Mouse (Mus musculus): ENCODE results near the gene Nfatc4.

Nfatc4 gene

GRCm38 (mm10) chr14:55822435-55822990 lies 431 bp upstream of the Nfatc4 start:
- in situ Hi-C loops (cut with MboI, MseI), result no loop called here

GRCm38 (mm10) chr14:55824001-55824480 lies 1.1 kb downstream of the Nfatc4 start:
- in situ Hi-C loops (cut with MboI, MseI), result no loop called here

- in situ Hi-C loops (cut with MboI, MseI), result no loop called here
Observed at GRCm38 (mm10) chr14:55824481-55825215, 1.7 kb downstream of the Nfatc4 start.

GRCm38 (mm10) chr14:55825216-55826051 lies 2.5 kb downstream of the Nfatc4 start:
- in situ Hi-C loops (cut with MboI, MseI), result no loop called here

- in situ Hi-C loops (cut with MboI, MseI), result no loop called here
Observed at GRCm38 (mm10) chr14:55826142-55826541, 3.2 kb downstream of the Nfatc4 start.

- in situ Hi-C loops (cut with MboI, MseI), result no loop called here
Observed at GRCm38 (mm10) chr14:55826551-55827340, 3.8 kb downstream of the Nfatc4 start.

- in situ Hi-C loops (cut with MboI, MseI), result no loop called here
Observed at GRCm38 (mm10) chr14:55828716-55829263, 5.8 kb downstream of the Nfatc4 start.

- in situ Hi-C loops (cut with MboI, MseI), result loop anchor here in 1 of 2 experiments (5.0 kb wide), 1 partner anchor 37 kb away; no protein-coding TSS in a partner anchor
Observed at GRCm38 (mm10) chr14:55829854-55830253, 6.9 kb downstream of the Nfatc4 start.

- in situ Hi-C loops (cut with MboI, MseI), result loop anchor here in 1 of 2 experiments (5.0 kb wide), 1 partner anchor 37 kb away; no protein-coding TSS in a partner anchor
Observed at GRCm38 (mm10) chr14:55830331-55830730, 7.4 kb downstream of the Nfatc4 start.

- in situ Hi-C loops (cut with MboI, MseI), result loop anchor here in 1 of 2 experiments (5.0 kb wide), 1 partner anchor 34 kb away; no protein-coding TSS in a partner anchor
Observed at GRCm38 (mm10) chr14:55833126-55833525, 10.2 kb downstream of the Nfatc4 start.

GRCm38 (mm10) chr14:55834808-55835533 lies 12.0 kb downstream of the Nfatc4 start:
- in situ Hi-C loops (cut with MboI, MseI), result loop anchor here in 1 of 2 experiments (5.0 kb wide), 1 partner anchor 32 kb away; no protein-coding TSS in a partner anchor

- in situ Hi-C loops (cut with MboI, MseI), result no loop called here
Observed at GRCm38 (mm10) chr14:55838312-55838711, 15.4 kb downstream of the Nfatc4 start.

- in situ Hi-C loops (cut with MboI, MseI), result no loop called here
Observed at GRCm38 (mm10) chr14:55838740-55839139, 15.8 kb downstream of the Nfatc4 start.

- in situ Hi-C loops (cut with MboI, MseI), result no loop called here
Observed at GRCm38 (mm10) chr14:55840853-55841366, 18.0 kb downstream of the Nfatc4 start.

- in situ Hi-C loops (cut with MboI, MseI), result no loop called here
Observed at GRCm38 (mm10) chr14:55842794-55843193, 19.9 kb downstream of the Nfatc4 start.

- in situ Hi-C loops (cut with MboI, MseI), result no loop called here
Observed at GRCm38 (mm10) chr14:55845506-55846294, 22.8 kb downstream of the Nfatc4 start.

GRCm38 (mm10) chr14:55850885-55851284 lies 27.9 kb downstream of the Nfatc4 start:
- in situ Hi-C loops (cut with MboI, MseI), result no loop called here

GRCm38 (mm10) chr14:55852646-55853551 lies 30.0 kb downstream of the Nfatc4 start:
- in situ Hi-C loops (cut with MboI, MseI), result no loop called here

All from T-helper 17 cell (primary cell).